Mouse (Mus musculus): ENCODE results near the gene Radil.
A peak's percentile ranks its signal among the peaks of the same experiment; 100 is the strongest.

Radil gene

GRCm38 (mm10) chr5:142545014-142545795 is 5.7 kb downstream of the Radil start:
- ATAC-seq (ENCODE audit: insufficient number of reproducible peaks, low FRiP score, low TSS enrichment) = no peak

- no peak for ATAC-seq (ENCODE audit: insufficient number of reproducible peaks, low FRiP score, low TSS enrichment)
Measured at GRCm38 (mm10) chr5:142537286-142537685, 13.6 kb downstream of the Radil start.

DNA sequence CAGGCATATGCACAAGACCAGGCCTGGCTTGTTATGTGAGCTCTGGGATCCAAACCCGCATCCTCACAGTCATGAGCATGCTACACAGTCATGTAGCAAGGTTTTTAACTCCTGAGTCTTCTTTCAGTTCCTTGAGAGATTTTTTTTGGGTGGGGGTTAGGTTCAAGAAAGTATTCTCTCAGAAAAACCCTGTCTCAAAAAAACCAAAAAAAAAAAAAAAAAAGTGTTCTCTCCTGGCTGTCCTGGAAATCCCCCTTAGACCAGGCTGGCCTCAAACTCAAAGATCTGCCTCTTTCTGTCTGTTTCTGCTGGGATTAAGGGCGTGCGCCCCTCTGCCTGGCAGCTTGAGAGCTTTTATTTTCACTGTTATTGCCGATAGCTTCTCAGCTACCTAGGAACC is 15.5 kb downstream of the Radil start:
- ATAC-seq (ENCODE audit: insufficient number of reproducible peaks, low FRiP score, low TSS enrichment) = no peak

DNA sequence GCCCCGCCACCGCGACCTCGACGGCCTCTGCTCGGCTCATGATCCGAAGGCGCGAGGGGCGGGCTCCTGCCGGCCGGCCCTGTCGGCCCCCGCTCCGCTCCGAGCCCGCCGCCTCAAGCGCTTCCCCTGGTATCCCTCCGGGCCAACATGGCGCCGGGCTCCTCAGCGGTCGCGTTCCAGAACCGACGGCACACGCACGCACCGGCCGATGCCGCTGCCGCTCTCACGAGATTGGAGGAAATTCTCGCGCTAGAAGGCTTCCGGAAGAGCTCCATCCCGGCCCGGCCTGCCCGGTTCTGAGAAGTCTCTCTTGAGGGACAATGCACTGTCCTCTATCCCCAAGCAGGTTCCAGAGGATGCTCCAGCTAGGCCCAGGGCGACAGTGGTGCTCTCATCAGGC is 21.0 kb downstream of the Radil start, which contains the start of gene Papolb:
Gene Papolb (minus strand): TSS at position 162 of the 400 bp plus-strand sequence.
- ATAC-seq (ENCODE audit: insufficient number of reproducible peaks, low FRiP score, low TSS enrichment) = no peak

- ATAC-seq (ENCODE audit: insufficient number of reproducible peaks, low FRiP score, low TSS enrichment) = peak; percentile 79; the same call in 1 of the 2 replicates
Measured at GRCm38 (mm10) chr5:142524711-142525464, 26.0 kb downstream of the Radil start.

- no peak for ATAC-seq (ENCODE audit: insufficient number of reproducible peaks, low FRiP score, low TSS enrichment)
Measured at GRCm38 (mm10) chr5:142521195-142521866, 29.6 kb downstream of the Radil start.

GRCm38 (mm10) chr5:142520360-142520759 is 30.5 kb downstream of the Radil start:
- no peak for ATAC-seq (ENCODE audit: insufficient number of reproducible peaks, low FRiP score, low TSS enrichment)

DNA sequence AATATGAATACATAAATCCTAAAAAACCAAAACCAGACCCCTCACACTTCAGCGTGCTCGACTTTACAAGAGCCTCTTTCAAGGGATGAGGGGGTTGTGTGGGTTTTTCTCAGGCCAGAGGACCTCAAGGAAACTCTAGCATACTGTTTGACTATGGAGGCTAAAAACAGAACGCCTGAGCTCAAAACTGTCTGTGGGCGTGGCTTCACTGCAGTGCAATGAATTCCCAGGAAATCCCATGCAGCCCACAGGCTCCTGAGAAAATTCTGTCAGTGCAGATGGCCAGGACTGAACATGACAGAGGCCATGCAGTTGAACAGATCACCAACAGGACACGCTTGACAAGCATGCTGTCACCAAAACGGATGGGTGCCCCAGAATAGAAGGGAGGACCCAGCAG is 31.9 kb downstream of the Radil start:
- no peak for ATAC-seq (ENCODE audit: insufficient number of reproducible peaks, low FRiP score, low TSS enrichment)

DNA sequence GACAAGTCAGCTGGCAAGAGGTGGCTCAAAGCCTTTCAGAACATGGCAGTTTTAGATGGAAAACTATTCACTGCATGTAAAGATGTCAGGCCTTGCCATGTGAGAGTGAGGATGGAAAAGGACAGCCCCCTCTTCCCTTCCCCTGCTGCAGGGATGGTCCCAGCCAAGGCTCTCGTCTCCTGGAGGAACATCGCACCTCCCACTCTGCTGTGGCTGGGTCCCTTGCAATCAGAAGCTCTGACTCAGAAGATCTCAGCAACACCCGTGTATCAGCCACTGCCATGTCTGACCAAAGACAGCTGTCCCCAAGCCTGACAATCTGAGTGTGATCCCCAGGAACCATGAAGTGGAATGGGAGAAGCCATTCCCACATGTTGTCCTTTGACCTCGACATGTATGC is 38.8 kb downstream of the Radil start:
- ATAC-seq (ENCODE audit: insufficient number of reproducible peaks, low FRiP score, low TSS enrichment) = no peak

GRCm38 (mm10) chr5:142510061-142510414 is 40.9 kb downstream of the Radil start:
- no peak for ATAC-seq (ENCODE audit: insufficient number of reproducible peaks, low FRiP score, low TSS enrichment)

DNA sequence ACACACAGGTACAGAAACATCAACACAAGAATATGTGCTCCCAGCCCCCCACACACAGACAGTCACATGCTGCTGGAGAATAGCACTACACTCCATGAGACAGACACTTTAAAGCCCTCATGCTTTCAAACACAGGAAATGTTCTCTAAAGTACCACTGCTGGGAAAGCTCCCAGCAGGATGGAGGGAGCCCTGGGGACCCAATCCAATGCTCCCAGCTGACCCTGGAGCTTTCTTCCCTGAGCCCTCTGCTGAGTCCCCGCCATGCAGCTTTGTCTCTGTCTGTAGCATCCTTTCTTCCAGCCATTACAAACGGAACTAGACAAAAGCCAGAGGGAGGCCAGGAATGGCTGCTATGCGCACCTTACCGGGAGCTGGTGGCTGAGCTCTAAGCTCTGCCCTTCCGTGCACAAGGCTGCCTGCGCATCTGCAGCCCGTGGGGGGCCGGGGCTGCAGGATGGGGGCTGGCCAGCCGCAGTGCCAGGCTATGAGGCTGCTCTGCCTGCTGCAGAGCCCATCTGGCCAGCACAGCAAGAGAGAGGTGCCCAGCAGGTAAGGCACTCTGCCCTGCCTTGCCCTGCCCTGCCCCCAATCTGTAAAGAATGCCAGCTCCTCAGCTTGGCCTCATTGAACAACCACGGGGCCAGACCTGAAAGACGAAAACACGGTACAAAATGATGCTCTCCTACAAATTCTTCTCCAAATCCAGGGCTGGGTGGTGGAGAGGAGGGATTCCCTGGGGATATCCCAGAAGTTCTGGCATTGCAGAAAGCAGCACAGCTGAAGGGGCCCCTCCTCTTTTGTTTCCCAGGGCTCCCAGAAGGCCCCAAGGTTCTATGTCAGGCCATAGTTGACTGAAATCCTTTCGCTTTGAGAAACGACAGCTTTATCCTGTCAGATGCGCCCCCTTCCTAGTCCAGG is 41.5 kb downstream of the Radil start:
- ATAC-seq (ENCODE audit: insufficient number of reproducible peaks, low FRiP score, low TSS enrichment) = peak; percentile 74; the same call in 1 of the 2 replicates

GRCm38 (mm10) chr5:142505695-142506423 is 45.0 kb downstream of the Radil start:
- ATAC-seq (ENCODE audit: insufficient number of reproducible peaks, low FRiP score, low TSS enrichment) = no peak

DNA sequence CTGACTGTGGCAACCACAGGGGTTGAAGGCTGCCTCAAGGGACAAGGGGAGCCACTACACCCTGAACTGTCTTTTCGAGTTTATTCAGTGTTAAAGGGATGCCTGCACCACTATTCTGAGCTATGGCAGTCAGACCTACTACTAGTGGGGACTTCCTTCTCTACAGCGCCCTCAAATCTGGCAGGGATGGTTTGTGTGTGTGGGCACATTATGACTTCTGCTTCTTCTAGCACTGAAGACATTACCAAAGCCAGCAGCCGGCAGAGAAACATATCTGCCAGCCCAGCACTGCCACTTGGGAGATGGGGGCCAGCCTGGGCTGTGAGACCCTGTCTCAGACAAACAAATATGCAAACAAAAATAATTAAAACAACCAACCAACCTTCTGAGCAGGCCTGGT is 46.7 kb downstream of the Radil start:
- ATAC-seq (ENCODE audit: insufficient number of reproducible peaks, low FRiP score, low TSS enrichment) = no peak

- peak; percentile 83 for ATAC-seq (ENCODE audit: insufficient number of reproducible peaks, low FRiP score, low TSS enrichment)
Measured at GRCm38 (mm10) chr5:142502414-142502813, 48.5 kb downstream of the Radil start.

DNA sequence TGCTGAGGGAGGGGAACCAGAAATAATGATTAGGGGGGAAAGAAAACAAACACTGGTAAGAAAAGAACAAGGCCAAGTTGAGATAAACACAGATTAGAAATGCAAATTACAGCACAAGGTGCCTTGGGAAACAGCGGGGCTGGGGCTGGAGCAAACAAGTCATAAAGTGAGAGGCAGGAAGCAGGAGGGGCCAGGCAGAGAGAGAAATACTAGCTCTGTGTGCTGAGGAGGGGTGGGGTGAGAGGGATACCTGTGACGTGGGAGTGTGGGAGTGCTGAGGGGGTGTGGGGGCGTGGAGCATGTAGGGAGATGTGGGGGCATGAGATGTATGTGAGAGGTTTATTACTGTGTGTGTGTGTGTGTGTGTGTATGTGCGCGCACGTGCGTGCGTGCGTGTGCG is 50.0 kb downstream of the Radil start:
- no peak for ATAC-seq (ENCODE audit: insufficient number of reproducible peaks, low FRiP score, low TSS enrichment)

GRCm38 (mm10) chr5:142498964-142499363 is 51.9 kb downstream of the Radil start:
- ATAC-seq (ENCODE audit: insufficient number of reproducible peaks, low FRiP score, low TSS enrichment) = no peak

DNA sequence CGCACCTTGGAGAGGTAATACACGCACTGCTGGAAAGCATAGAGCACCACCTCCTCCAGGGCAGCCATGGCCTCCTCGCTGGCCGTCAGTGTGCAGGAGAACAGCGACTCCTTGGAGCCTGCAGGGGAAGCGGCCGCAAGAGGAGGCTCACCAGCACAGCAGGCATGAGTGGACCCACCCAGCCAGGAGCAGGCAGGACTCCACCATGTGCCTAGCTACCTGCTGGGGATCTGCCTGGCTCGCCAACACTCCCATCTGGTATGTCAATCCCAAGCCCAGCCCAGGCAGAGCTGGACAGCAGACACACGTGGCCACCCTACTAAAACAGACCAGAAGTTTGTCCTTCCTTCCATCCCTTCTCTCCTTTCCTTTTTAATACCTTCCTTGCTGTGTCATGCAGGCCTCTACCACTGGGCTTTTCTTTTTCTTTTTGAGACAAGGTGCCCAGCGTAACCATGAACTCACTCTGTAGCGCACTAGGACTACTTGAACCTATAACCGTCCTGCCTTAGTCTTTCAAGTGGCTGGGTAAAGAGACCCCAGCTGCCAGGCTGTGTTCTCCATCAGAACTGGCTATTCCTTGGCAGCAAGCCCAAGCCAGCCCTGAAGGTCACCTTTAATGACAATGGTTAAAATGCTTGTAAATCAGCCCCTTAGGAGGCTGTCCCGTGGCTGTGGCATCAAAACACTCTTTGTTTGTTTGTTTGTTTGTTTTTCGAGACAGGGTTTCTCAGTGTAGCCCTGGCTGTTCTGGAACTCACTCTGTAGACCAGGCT is 55.4 kb downstream of the Radil start:
- peak; percentile 68; the same call in 1 of the 2 replicates for ATAC-seq (ENCODE audit: insufficient number of reproducible peaks, low FRiP score, low TSS enrichment)

- no peak for ATAC-seq (ENCODE audit: insufficient number of reproducible peaks, low FRiP score, low TSS enrichment)
Measured at GRCm38 (mm10) chr5:142493307-142493706, 57.6 kb downstream of the Radil start.

Data from cerebellum, adult (tissue).